Mouse (Mus musculus): ENCODE data around the gene Arsk. TPM values are rescaled to one million over a fixed set of nuclear protein-coding genes. Genes with fewer than 3 reads are reported as not detected.

The Arsk gene
- polyA plus RNA-seq (2012; ENCODE audit: insufficient read depth, insufficient read length, low replicate concordance, missing spikeins): not detected in 2 replicates

GRCm38 (mm10) chr13:76098493-76099303 is at the start of gene Arsk, which contains the start of gene Ttc37:
Gene Arsk, minus strand, starts transcription at chr13:76098660.
Gene Ttc37, plus strand, starts transcription at chr13:76098734.
- WGBS: under 1% methylated on average over 34 of the region's 34 CpGs
- no peaks in the 10 kb centered on the region for H3K4me1 ChIP-seq (ENCODE audit: control insufficient read depth, insufficient read depth, low read length)
- no peak for TF ChIP-seq POLR2A (IDR thresholded peaks at IDR 0.05; ENCODE audit: insufficient read depth, low read depth, low read length)
- no peak for TF ChIP-seq CTCF (IDR thresholded peaks at IDR 0.05; ENCODE audit: insufficient read depth, low read depth, low read length)
- peak within 1 kb of the TSS; percentile 68 for H3K4me3 ChIP-seq (ENCODE audit: insufficient read depth, low read depth, low read length)
- peak within 1 kb of the TSS; percentile 14 for H3K27ac ChIP-seq (ENCODE audit: insufficient read depth, low read depth, low read length)

GRCm38 (mm10) chr13:76141117-76141808 is 42.8 kb upstream of the Arsk start:
- H3K27ac ChIP-seq (ENCODE audit: insufficient read depth, low read depth, low read length): no peak overlapping the region
- TF ChIP-seq CTCF (IDR thresholded peaks at IDR 0.05; ENCODE audit: insufficient read depth, low read depth, low read length) (no peak), POLR2A (IDR thresholded peaks at IDR 0.05; ENCODE audit: insufficient read depth, low read depth, low read length) (no peak)
- WGBS: 89% methylated on average over 12 of the region's 12 CpGs
- H3K4me3 ChIP-seq (ENCODE audit: insufficient read depth, low read depth, low read length): no peak overlapping the region
- H3K4me1 ChIP-seq (ENCODE audit: control insufficient read depth, insufficient read depth, low read length): no peaks in the 10 kb centered on the region

GRCm38 (mm10) chr13:76138862-76139261 is 40.4 kb upstream of the Arsk start:
- no peak for TF ChIP-seq CTCF (IDR thresholded peaks at IDR 0.05; ENCODE audit: insufficient read depth, low read depth, low read length)
- no peak for TF ChIP-seq POLR2A (IDR thresholded peaks at IDR 0.05; ENCODE audit: insufficient read depth, low read depth, low read length)
- WGBS: 83% methylated on average over 3 of the region's 3 CpGs

GRCm38 (mm10) chr13:76132415-76132814 is 34.0 kb upstream of the Arsk start:
- no peak for TF ChIP-seq POLR2A (IDR thresholded peaks at IDR 0.05; ENCODE audit: insufficient read depth, low read depth, low read length)
- H3K4me3 ChIP-seq (ENCODE audit: insufficient read depth, low read depth, low read length): no peak overlapping the region
- H3K27ac ChIP-seq (ENCODE audit: insufficient read depth, low read depth, low read length): no peak overlapping the region
- no peaks in the 10 kb centered on the region for H3K4me1 ChIP-seq (ENCODE audit: control insufficient read depth, insufficient read depth, low read length)
- 79% methylated on average over 4 of the region's 4 CpGs for WGBS

More at GRCm38 (mm10) chr13:76138862-76139261, 40.4 kb upstream of the Arsk start:
- H3K27ac ChIP-seq (ENCODE audit: insufficient read depth, low read depth, low read length): no peak overlapping the region
- H3K4me1 ChIP-seq (ENCODE audit: control insufficient read depth, insufficient read depth, low read length): no peaks in the 10 kb centered on the region
- no peak overlapping the region for H3K4me3 ChIP-seq (ENCODE audit: insufficient read depth, low read depth, low read length)

GRCm38 (mm10) chr13:76128799-76129198 is 30.3 kb upstream of the Arsk start:
- Histone ChIP-seq H3K27ac (ENCODE audit: insufficient read depth, low read depth, low read length) (no peak overlapping the region), H3K4me3 (ENCODE audit: insufficient read depth, low read depth, low read length) (no peak overlapping the region), H3K4me1 (ENCODE audit: control insufficient read depth, insufficient read depth, low read length) (no peaks in the 10 kb centered on the region)
- WGBS: 77% methylated on average over 4 of the region's 4 CpGs
- TF ChIP-seq POLR2A (IDR thresholded peaks at IDR 0.05; ENCODE audit: insufficient read depth, low read depth, low read length) (no peak), CTCF (IDR thresholded peaks at IDR 0.05; ENCODE audit: insufficient read depth, low read depth, low read length) (no peak)

GRCm38 (mm10) chr13:76109069-76109824 is 10.8 kb upstream of the Arsk start:
- no peak for TF ChIP-seq POLR2A (IDR thresholded peaks at IDR 0.05; ENCODE audit: insufficient read depth, low read depth, low read length)
- TF ChIP-seq CTCF (IDR thresholded peaks at IDR 0.05; ENCODE audit: insufficient read depth, low read depth, low read length): no peak
- Histone ChIP-seq H3K4me3 (ENCODE audit: insufficient read depth, low read depth, low read length) (no peak overlapping the region), H3K4me1 (ENCODE audit: control insufficient read depth, insufficient read depth, low read length) (no peaks in the 10 kb centered on the region), H3K27ac (ENCODE audit: insufficient read depth, low read depth, low read length) (no peak overlapping the region)
- 91% methylated on average over 18 of the region's 18 CpGs for WGBS

- no peak overlapping the region for H3K27ac ChIP-seq (ENCODE audit: insufficient read depth, low read depth, low read length)
- no peaks in the 10 kb centered on the region for H3K4me1 ChIP-seq (ENCODE audit: control insufficient read depth, insufficient read depth, low read length)
- WGBS: 88% methylated on average over 2 of the region's 2 CpGs
- no peak overlapping the region for H3K4me3 ChIP-seq (ENCODE audit: insufficient read depth, low read depth, low read length)
- TF ChIP-seq POLR2A (IDR thresholded peaks at IDR 0.05; ENCODE audit: insufficient read depth, low read depth, low read length) (no peak), CTCF (IDR thresholded peaks at IDR 0.05; ENCODE audit: insufficient read depth, low read depth, low read length) (no peak)
These were observed 3.5 kb upstream of the Arsk start for GRCm38 (mm10) chr13:76101989-76102388.

- WGBS: under 1% methylated on average over 16 of the region's 16 CpGs
- H3K4me3 ChIP-seq (ENCODE audit: insufficient read depth, low read depth, low read length): peak overlapping the region; percentile 68
- TF ChIP-seq CTCF (IDR thresholded peaks at IDR 0.05; ENCODE audit: insufficient read depth, low read depth, low read length) (no peak), POLR2A (IDR thresholded peaks at IDR 0.05; ENCODE audit: insufficient read depth, low read depth, low read length) (no peak)
- H3K27ac ChIP-seq (ENCODE audit: insufficient read depth, low read depth, low read length): peak overlapping the region; percentile 14
- H3K4me1 ChIP-seq (ENCODE audit: control insufficient read depth, insufficient read depth, low read length): no peaks in the 10 kb centered on the region
These were observed 356 bp downstream of the Arsk start for GRCm38 (mm10) chr13:76098116-76098492.

All from olfactory bulb, adult 2 months (tissue).